Mouse (Mus musculus) adrenal gland, adult 2 months (tissue): ENCODE results near the gene Gpr26. TPM values are rescaled to one million over a fixed set of nuclear protein-coding genes. Genes with fewer than 3 reads are reported as not detected.

ENCODE experiments used
- DNase-seq: peaks from one replicate; pipeline ENCODE4 v3.0.0; 2021
- long read RNA-seq: library from polyadenylated mRNA; stranded (forward); transcript quantifications from one replicate; pipeline ENCODE4 v2.0.0, GENCODE M21; 2021
- polyA plus RNA-seq: library from polyadenylated mRNA; depleted of rRNA; stranded (reverse); fragments of >200 nt; gene quantifications from 2 replicates; pipeline ENCODE4 v1.2.3, GENCODE M21; 2012; rRNA removed
- total RNA-seq, 2 experiments: library from RNA; stranded (reverse); gene quantifications; 2 replicates each; pipeline ENCODE4 v1.2.3; 2021

Gene Gpr26
- total RNA-seq = not detected
- polyA plus RNA-seq = not detected in 2 replicates
- long read RNA-seq = 0 reads

- DNase-seq = no peak
These were observed at the start of gene Gpr26 for GRCm38 (mm10) chr7:131966023-131966915. TSS of gene Gpr26 (plus strand) at chr7:131966460.

GRCm38 (mm10) chr7:131917384-131917783 lies 48.9 kb upstream of the Gpr26 start:
- no peak for DNase-seq

GRCm38 (mm10) chr7:131927288-131928050 lies 38.8 kb upstream of the Gpr26 start:
- DNase-seq = no peak

GRCm38 (mm10) chr7:131937611-131938010 lies 28.6 kb upstream of the Gpr26 start:
- no peak for DNase-seq

GRCm38 (mm10) chr7:131951131-131951530 lies 15.1 kb upstream of the Gpr26 start:
- DNase-seq = no peak

- no peak for DNase-seq
These were observed 12.9 kb upstream of the Gpr26 start for GRCm38 (mm10) chr7:131953402-131953801.

GRCm38 (mm10) chr7:131958705-131959104 lies 7.6 kb upstream of the Gpr26 start:
- no peak for DNase-seq

GRCm38 (mm10) chr7:131960551-131960950 lies 5.7 kb upstream of the Gpr26 start:
- DNase-seq = peak; percentile 17

- no peak for DNase-seq
These were observed 745 bp downstream of the Gpr26 start for GRCm38 (mm10) chr7:131966916-131967494.

- no peak for DNase-seq
These were observed 4.0 kb downstream of the Gpr26 start for GRCm38 (mm10) chr7:131970255-131970654.

GRCm38 (mm10) chr7:131975867-131976266 lies 9.6 kb downstream of the Gpr26 start:
- no peak for DNase-seq

- no peak for DNase-seq
These were observed 12.3 kb downstream of the Gpr26 start for GRCm38 (mm10) chr7:131978609-131979008.

- DNase-seq = no peak
These were observed 22.8 kb downstream of the Gpr26 start for GRCm38 (mm10) chr7:131989056-131989455.

- DNase-seq = no peak
These were observed 26.0 kb downstream of the Gpr26 start for GRCm38 (mm10) chr7:131992226-131992625.

- no peak for DNase-seq
These were observed 26.6 kb downstream of the Gpr26 start for GRCm38 (mm10) chr7:131992873-131993272.

GRCm38 (mm10) chr7:132005996-132006696 lies 39.9 kb downstream of the Gpr26 start:
- no peak for DNase-seq

GRCm38 (mm10) chr7:132009002-132009401 lies 42.7 kb downstream of the Gpr26 start:
- no peak for DNase-seq

- no peak for DNase-seq
These were observed 46.9 kb downstream of the Gpr26 start for GRCm38 (mm10) chr7:132012969-132013679.

GRCm38 (mm10) chr7:132013970-132014369 lies 47.7 kb downstream of the Gpr26 start:
- DNase-seq = no peak

GRCm38 (mm10) chr7:132015193-132015592 lies 48.9 kb downstream of the Gpr26 start:
- DNase-seq = no peak

GRCm38 (mm10) chr7:132015933-132016332 lies 49.7 kb downstream of the Gpr26 start:
- no peak for DNase-seq
